Mouse (Mus musculus) cerebellum, postnatal 10 days (tissue): Measurements from ENCODE around the gene Hmcn2.

ENCODE experiments used
- DNase-seq, 2 experiments: peaks; one replicate each; pipeline ENCODE4 v3.0.0; 2021; ENCODE audit warnings: mixed read lengths in 2 of 2

The Hmcn2 gene

GRCm38 (mm10) chr2:31458989-31459936, 145.0 kb downstream of the Hmcn2 start:
- DNase-seq = no peak

- peak; percentile 66 to 70 for DNase-seq
Observed at GRCm38 (mm10) chr2:31460025-31460571, 145.9 kb downstream of the Hmcn2 start.

GRCm38 (mm10) chr2:31460920-31461319, 146.7 kb downstream of the Hmcn2 start:
- no peak for DNase-seq

GRCm38 (mm10) chr2:31462051-31462450, 147.8 kb downstream of the Hmcn2 start:
- DNase-seq = no peak

- no peak for DNase-seq
Observed at GRCm38 (mm10) chr2:31463253-31463652, 149.0 kb downstream of the Hmcn2 start.

- DNase-seq = no peak
Observed at GRCm38 (mm10) chr2:31463696-31464528, 149.7 kb downstream of the Hmcn2 start.

GRCm38 (mm10) chr2:31464529-31464910, 150.3 kb downstream of the Hmcn2 start:
- DNase-seq = no peak

GRCm38 (mm10) chr2:31467457-31467856, 153.2 kb downstream of the Hmcn2 start:
- DNase-seq = no peak

- DNase-seq = no peak
Observed at GRCm38 (mm10) chr2:31468857-31469256, 154.6 kb downstream of the Hmcn2 start.

GRCm38 (mm10) chr2:31469480-31469879, 155.3 kb downstream of the Hmcn2 start:
- peak; percentile 49 to 56 for DNase-seq

- DNase-seq = peak; percentile 58 to 66
Observed at GRCm38 (mm10) chr2:31469931-31470682, 155.9 kb downstream of the Hmcn2 start, which contains the start of gene Ass1. Gene Ass1, plus strand, starts transcription at chr2:31470207.

- DNase-seq = no peak
Observed at GRCm38 (mm10) chr2:31470683-31471385, 156.6 kb downstream of the Hmcn2 start.

- no peak for DNase-seq
Observed at GRCm38 (mm10) chr2:31471611-31472010, 157.4 kb downstream of the Hmcn2 start.

- DNase-seq = peak; percentile 67 to 83
Observed at GRCm38 (mm10) chr2:31472406-31473065, 158.3 kb downstream of the Hmcn2 start.

- no peak for DNase-seq
Observed at GRCm38 (mm10) chr2:31473941-31474340, 159.7 kb downstream of the Hmcn2 start.

GRCm38 (mm10) chr2:31474686-31475085, 160.5 kb downstream of the Hmcn2 start:
- no peak for DNase-seq

GRCm38 (mm10) chr2:31476107-31476820, 162.0 kb downstream of the Hmcn2 start:
- no peak for DNase-seq

GRCm38 (mm10) chr2:31477234-31478161, 163.3 kb downstream of the Hmcn2 start:
- DNase-seq = peak; percentile 47 to 49

- DNase-seq = peak; percentile 93 to 96
Observed at GRCm38 (mm10) chr2:31482914-31483575, 168.8 kb downstream of the Hmcn2 start.
